Mouse (Mus musculus) hindbrain, embryonic 15.5 days (tissue): ENCODE results near the gene Sfxn5. TPM values are rescaled to one million over a fixed set of nuclear protein-coding genes. Genes with fewer than 3 reads are reported as not detected.

Experiments
- ATAC-seq: fragments of 200-750 bp; cut with Nextera tagmentation; 2 replicates; pipeline ENCODE4 v1.8.0; 2017; ENCODE audit warnings: low read depth, moderate number of reproducible peaks, moderate TSS enrichment; ENCODE audit not compliant: low FRiP score
- H3K27ac ChIP-seq: fragments of 300-500 bp; sonication (generic); replicated peaks from 2 replicates; pipeline ENCODE4 v1.5.1; 2015; ENCODE audit warnings: mild to moderate bottlenecking, inconsistent platforms
- H3K27me3 ChIP-seq: fragments of 300-500 bp; sonication (generic); 2 replicates; pipeline ENCODE4 v1.6.1; 2015; ENCODE audit warnings: control low read depth, inconsistent platforms
- H3K36me3 ChIP-seq: fragments of 300-500 bp; sonication (generic); 2 replicates; pipeline ENCODE4 v1.6.1; 2015; ENCODE audit warnings: control low read depth, inconsistent platforms
- H3K4me1 ChIP-seq: fragments of 300-500 bp; sonication (generic); replicated peaks from 2 replicates; pipeline ENCODE4 v1.6.1; 2015; ENCODE audit warnings: control low read depth, inconsistent platforms
- H3K4me2 ChIP-seq: fragments of 300-500 bp; sonication (generic); 2 replicates; pipeline ENCODE4 v1.6.1; 2015; ENCODE audit warnings: moderate library complexity, mild to moderate bottlenecking, inconsistent platforms
- H3K4me3 ChIP-seq: fragments of 300-500 bp; sonication (generic); 2 replicates; pipeline ENCODE4 v1.5.1; 2015; ENCODE audit warnings: mild to moderate bottlenecking, inconsistent platforms
- H3K9ac ChIP-seq: fragments of 300-500 bp; sonication (generic); 2 replicates; pipeline ENCODE4 v1.6.1; 2015; ENCODE audit warnings: inconsistent platforms
- H3K9me3 ChIP-seq: fragments of 300-500 bp; sonication (generic); 2 replicates; pipeline ENCODE4 v1.6.1; 2016; ENCODE audit warnings: control low read depth, inconsistent platforms
- WGBS: fragments of 180-500 bp; shearing (Covaris S2); methylation state at CpG from one replicate; pipeline ENCODE4 v1.1.7; 2015; 5-methylcytosine and 5-hydroxymethylcytosine counted together
- polyA plus RNA-seq: library from polyadenylated mRNA; unstranded; fragments of >200 nt; fragmentation: Nextera tagmentation; extraction: Ambion mirVana; gene quantifications from 2 replicates; pipeline ENCODE4 v1.2.1, GENCODE M21; 2015

Sfxn5 gene
- polyA plus RNA-seq, 1 experiment from 2014 or later, result 43.1 TPM

DNA sequence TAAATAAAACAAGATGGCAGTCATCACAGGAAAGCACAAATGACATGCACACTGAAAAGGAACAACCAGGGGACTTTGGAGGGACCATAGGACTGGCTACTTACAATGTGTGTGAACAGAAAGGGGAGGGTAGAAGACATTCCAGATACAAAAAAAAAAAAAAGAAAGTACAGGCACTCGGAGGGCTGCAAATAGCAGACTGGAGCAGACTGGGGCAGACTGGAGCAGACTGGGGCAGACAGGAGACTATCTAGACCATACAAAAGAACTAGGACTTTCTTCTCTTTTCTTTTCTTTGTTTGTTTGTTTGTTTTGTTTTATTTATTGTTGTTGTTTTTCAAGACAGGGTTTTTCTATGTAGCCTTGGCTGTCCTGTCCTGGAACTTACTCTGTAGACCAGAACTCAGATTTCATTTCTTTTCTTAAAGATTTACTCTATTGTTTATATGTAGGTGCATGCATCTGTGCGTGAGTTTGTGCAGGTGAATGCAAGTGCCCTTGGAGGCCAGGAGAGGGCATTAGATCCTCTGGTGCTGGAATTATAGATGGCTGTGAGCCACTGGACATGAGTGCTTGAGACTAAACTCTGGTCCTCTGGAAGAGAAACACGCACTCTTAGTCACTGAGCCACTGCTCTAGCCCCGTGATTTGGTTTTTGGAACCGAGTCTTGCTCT is 30.1 kb upstream of the Sfxn5 start:
- ATAC-seq, result no peak
- 95% methylated on average over 5 of the region's 5 CpGs for WGBS
- H3K36me3 ChIP-seq, result no peaks in the 10 kb centered on the region
- H3K9ac ChIP-seq, result no peak overlapping the region
- peaks cover 7% of the 10 kb centered on the region for H3K4me1 ChIP-seq
- H3K4me2 ChIP-seq, result no peak overlapping the region
- H3K27me3 ChIP-seq, result no peaks in the 10 kb centered on the region
- no peak overlapping the region for H3K4me3 ChIP-seq
- H3K27ac ChIP-seq, result no peak overlapping the region
- no peaks in the 10 kb centered on the region for H3K9me3 ChIP-seq

DNA sequence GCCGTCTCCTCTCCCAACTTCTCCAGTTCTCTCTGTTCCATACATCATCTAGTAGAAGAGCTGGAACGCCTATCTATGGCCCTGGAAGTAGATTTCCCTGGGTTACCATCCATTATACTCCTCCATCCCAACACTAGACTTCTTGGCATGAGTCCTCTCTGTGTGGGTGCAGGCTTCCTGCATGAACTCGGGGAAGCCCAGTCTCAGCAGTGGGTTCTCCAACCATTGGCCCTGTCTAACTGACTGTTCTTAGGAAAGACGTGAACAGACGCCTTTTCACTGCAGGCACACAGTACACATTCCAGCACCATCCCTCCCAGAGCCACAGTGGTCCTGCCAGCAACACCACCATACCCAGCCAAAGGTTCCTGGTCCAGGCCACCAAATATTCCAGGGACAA is 29.4 kb upstream of the Sfxn5 start:
- H3K4me2 ChIP-seq, result no peak overlapping the region
- WGBS, result 85% methylated on average over 5 of the region's 5 CpGs

DNA sequence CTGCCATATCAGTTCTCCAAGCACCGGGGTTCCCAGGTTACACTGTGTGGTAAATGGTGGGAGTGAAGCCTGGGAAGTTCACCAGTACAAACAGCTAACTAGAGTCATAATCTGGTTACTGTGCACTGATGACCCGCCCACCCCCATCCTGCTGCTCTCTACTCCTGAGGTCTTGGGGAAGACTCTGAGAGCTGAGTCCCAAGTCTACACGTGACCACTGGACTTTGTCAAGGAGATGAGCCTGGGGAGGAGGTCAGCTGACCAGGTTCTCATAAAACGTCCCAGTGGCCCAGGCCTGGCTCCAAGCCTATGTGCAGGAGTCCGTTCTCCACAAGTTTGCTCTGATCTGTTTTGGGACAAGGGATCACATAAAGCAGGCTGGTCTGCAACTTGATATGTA is 27.1 kb upstream of the Sfxn5 start:
- no peaks in the 10 kb centered on the region for H3K27me3 ChIP-seq
- no peaks in the 10 kb centered on the region for H3K9me3 ChIP-seq
- H3K4me2 ChIP-seq, result no peak overlapping the region
- ATAC-seq, result no peak
- no peaks in the 10 kb centered on the region for H3K36me3 ChIP-seq
- no peak overlapping the region for H3K4me3 ChIP-seq
- no peak overlapping the region for H3K9ac ChIP-seq
- WGBS, result 91% methylated on average over 5 of the region's 5 CpGs
- no peak overlapping the region for H3K27ac ChIP-seq
- H3K4me1 ChIP-seq, result no peaks in the 10 kb centered on the region; the same call in 1 of the 2 replicates

More for the DNA sequence above, 29.4 kb upstream of the Sfxn5 start:
- Histone ChIP-seq H3K27me3 (no peaks in the 10 kb centered on the region), H3K4me3 (no peak overlapping the region), H3K4me1 (peaks cover 5% of the 10 kb centered on the region), H3K36me3 (no peaks in the 10 kb centered on the region), H3K27ac (no peak overlapping the region), H3K9ac (no peak overlapping the region), H3K9me3 (no peaks in the 10 kb centered on the region)
- ATAC-seq, result no peak

DNA sequence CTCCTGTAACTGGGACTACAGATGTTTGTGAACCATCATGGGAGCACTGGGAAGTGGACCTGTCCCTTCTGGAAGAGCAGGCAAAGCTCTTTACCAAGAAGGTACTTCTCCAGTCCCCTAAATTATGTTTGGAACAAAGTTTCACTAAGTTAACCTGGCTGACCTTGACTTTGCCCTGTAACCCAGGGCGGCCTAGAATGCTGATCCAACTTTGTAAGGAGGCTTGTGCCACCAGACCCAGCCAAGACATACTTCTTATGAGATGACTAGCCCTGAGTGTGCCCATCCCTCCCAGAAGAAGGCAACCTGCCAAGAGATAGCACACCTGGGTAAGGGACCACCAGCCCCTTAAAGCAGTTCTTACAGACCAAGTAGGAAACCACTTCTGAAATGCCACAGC is 25.7 kb upstream of the Sfxn5 start:
- WGBS, result 100% methylated on average over 1 of the region's 1 CpGs
- Histone ChIP-seq H3K4me3 (no peak overlapping the region), H3K27ac (no peak overlapping the region), H3K9me3 (no peaks in the 10 kb centered on the region), H3K27me3 (no peaks in the 10 kb centered on the region), H3K36me3 (no peaks in the 10 kb centered on the region), H3K9ac (no peak overlapping the region), H3K4me2 (no peak overlapping the region), H3K4me1 (no peaks in the 10 kb centered on the region; the same call in 1 of the 2 replicates)
- ATAC-seq, result no peak

DNA sequence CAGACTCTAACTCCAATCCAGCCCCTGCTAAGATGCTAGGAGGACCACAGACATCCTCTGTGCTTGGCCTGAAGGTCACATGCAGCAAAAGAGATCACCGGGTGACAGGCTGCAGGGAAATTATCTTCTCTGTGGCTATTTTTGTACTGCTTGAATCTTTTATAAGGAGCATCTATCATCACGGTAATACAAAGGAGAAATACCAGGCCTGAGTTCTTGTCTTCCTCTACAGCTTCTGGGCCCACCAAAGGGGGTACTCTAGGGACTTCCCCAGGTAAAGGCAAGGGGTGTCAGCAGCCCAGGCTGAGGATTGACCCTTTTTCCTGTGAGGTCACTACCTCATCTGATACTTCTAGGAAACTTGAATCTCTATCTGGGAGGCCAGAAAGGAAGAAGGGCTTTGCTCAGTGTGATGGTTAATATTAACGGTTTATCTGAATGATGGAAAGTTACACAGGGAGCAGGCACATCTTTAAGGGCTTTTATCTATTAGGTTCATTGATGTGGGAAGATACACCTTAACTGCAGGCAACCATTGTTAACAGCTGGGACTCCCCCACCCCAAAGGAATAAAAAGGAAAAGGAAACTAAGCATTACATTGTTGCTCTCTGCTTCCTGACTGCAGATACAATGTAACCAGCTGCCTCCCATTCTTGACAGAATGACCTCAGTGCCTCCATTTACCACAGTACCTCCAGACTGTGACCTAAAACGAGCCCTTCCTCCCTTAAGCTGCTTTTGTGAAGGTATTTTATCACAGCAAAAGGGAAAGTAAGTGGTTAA is 23.7 kb upstream of the Sfxn5 start:
- Histone ChIP-seq H3K4me1 (no peaks in the 10 kb centered on the region; the same call in 1 of the 2 replicates), H3K9me3 (no peaks in the 10 kb centered on the region), H3K27me3 (no peaks in the 10 kb centered on the region), H3K4me2 (no peak overlapping the region), H3K36me3 (no peaks in the 10 kb centered on the region), H3K4me3 (no peak overlapping the region), H3K27ac (no peak overlapping the region), H3K9ac (no peak overlapping the region)
- no peak for ATAC-seq
- 64% methylated on average over 4 of the region's 4 CpGs for WGBS

DNA sequence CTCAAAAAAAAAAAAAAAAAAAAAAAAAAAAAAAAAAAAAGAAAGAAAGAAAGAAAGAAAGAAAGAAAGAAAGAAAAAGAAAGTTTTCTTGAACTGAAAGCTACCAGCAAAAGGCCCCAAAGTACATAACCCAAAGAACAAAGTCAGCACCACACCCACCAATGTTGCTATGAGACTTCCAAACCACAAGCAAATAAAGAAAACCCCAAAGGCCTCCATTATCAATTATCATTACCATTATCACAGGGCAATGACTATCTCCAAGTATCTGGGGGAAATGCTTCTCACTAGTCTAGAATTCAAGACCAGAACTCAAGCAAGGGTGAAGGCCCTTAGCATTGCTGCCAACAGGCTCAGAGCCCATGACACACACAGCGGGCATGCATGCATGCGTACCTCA is 22.5 kb upstream of the Sfxn5 start:
- WGBS, result 94% methylated on average over 2 of the region's 2 CpGs
- Histone ChIP-seq H3K4me2 (no peak overlapping the region), H3K9ac (no peak overlapping the region), H3K9me3 (no peaks in the 10 kb centered on the region), H3K4me1 (no peaks in the 10 kb centered on the region; the same call in 1 of the 2 replicates), H3K27me3 (no peaks in the 10 kb centered on the region), H3K4me3 (no peak overlapping the region), H3K36me3 (no peaks in the 10 kb centered on the region), H3K27ac (no peak overlapping the region)
- ATAC-seq, result no peak

DNA sequence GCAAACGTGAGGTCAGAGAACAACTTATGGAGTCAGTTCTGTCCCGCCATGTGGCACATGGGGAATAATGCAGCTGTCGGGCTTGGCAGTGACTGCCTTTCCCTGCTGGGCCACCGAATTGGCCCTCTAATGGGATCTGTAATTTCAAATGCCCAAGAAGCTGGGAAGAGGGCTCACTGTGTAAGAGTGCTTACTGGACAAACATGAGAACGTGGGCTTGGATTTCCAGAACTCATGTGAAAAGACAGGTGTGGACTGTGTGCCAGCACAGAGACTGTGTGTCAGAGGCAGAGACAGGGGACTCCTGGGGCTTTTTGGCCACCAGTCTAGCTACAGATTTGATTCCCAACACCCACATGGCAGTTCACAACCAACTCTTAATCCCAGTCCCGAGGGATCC is 21.5 kb upstream of the Sfxn5 start:
- peak; percentile 60; the same call in 1 of the 2 replicates for ATAC-seq
- Histone ChIP-seq H3K27ac (no peak overlapping the region), H3K4me2 (no peak overlapping the region), H3K4me1 (no peaks in the 10 kb centered on the region; the same call in 1 of the 2 replicates), H3K36me3 (no peaks in the 10 kb centered on the region), H3K4me3 (no peak overlapping the region), H3K27me3 (no peaks in the 10 kb centered on the region), H3K9me3 (no peaks in the 10 kb centered on the region), H3K9ac (no peak overlapping the region)
- WGBS, result 49% methylated on average over 6 of the region's 6 CpGs

DNA sequence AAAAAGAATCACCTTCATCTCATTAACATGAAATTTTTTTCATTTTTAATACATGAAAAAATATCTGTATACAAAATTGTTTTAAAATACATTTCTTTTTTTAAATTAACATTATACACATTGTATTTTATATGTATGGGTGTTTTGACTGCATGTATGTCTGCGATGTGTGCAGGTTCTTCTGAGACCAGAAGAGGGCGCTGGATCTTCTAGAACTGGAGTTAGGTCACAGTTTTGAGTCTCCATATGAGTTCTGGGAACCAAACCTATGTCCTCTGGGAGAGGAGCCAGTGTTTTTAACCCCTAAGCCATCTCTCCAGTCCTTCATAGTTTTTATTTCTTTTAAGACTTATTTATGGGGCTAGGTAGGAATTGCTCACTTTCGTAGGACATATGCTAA is 20.5 kb upstream of the Sfxn5 start:
- Histone ChIP-seq H3K9me3 (no peaks in the 10 kb centered on the region), H3K9ac (no peak overlapping the region), H3K4me3 (no peak overlapping the region), H3K27me3 (no peaks in the 10 kb centered on the region), H3K4me2 (no peak overlapping the region), H3K36me3 (no peaks in the 10 kb centered on the region), H3K27ac (no peak overlapping the region), H3K4me1 (no peaks in the 10 kb centered on the region; the same call in 1 of the 2 replicates)
- 68% methylated on average over 3 of the region's 3 CpGs for WGBS
- ATAC-seq, result no peak

DNA sequence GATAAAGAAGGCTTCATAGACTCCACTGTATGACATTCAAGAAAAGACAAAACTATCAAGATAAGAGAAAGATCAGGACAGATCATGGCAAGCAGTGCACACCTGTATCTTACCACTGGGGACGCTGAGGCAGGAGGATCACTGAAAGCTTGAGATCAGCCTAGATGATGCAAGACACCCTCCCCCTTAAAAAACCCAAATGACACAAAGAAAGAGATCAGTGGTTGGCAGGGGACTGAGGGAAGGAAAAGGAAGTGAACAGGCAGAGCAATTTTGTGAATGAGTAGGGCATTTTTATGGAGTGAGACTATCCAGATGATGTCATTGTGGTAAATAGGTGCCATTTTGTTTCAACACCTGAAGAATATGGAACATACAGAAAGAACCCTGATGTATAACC is 16.9 kb upstream of the Sfxn5 start:
- Histone ChIP-seq H3K4me2 (no peak overlapping the region), H3K36me3 (peaks cover 9% of the 10 kb centered on the region), H3K27me3 (no peaks in the 10 kb centered on the region), H3K9me3 (no peaks in the 10 kb centered on the region), H3K4me3 (no peak overlapping the region), H3K27ac (no peak overlapping the region), H3K4me1 (no peaks in the 10 kb centered on the region; the same call in 1 of the 2 replicates), H3K9ac (no peak overlapping the region)
- ATAC-seq, result no peak
- 96% methylated on average over 1 of the region's 1 CpGs for WGBS

DNA sequence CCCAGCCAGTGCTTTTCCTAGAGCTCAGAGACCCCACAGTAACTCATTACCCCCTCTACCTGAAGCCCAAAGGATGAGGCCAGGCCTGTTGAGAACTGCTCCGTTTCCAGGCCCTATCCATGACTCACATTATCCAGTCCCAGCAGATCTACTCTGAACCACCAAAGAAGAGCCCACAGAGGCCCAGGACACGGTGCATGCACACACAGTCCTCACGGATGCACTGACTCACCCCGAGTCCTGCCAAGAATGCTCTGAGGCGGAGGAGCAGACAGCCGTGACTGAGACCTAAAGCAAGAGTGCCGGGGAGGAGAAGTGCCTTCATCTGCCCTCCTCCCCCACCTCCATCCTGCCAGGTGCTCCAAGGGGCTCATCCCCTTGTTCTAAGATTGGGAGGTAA is 16.0 kb upstream of the Sfxn5 start:
- H3K4me2 ChIP-seq, result no peak overlapping the region
- ATAC-seq, result no peak
- H3K4me1 ChIP-seq, result no peaks in the 10 kb centered on the region
- H3K27ac ChIP-seq, result no peak overlapping the region
- H3K9me3 ChIP-seq, result no peaks in the 10 kb centered on the region
- 68% methylated on average over 7 of the region's 7 CpGs for WGBS
- H3K4me3 ChIP-seq, result no peak overlapping the region
- H3K36me3 ChIP-seq, result peaks cover 9% of the 10 kb centered on the region
- no peaks in the 10 kb centered on the region for H3K27me3 ChIP-seq
- H3K9ac ChIP-seq, result no peak overlapping the region

DNA sequence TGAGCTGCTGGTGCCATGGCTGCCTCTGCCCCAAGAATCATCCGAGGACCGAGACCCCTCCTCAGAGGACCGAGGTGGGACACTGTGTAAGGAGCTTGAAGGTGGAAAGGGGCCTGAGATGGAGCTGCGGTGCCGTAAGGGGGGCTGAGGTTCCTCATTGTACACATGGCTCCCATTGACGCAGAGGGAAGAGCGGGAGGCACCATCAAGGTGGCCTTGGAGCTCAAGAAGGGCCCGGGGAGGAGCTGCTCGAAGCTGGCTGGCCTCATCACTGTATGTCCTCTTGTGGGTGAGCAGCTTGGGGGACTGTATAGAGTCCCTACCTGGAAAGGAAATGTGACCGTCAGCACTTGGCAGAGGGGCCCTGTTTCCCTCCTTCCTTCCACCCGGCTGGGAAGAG is 14.9 kb upstream of the Sfxn5 start:
- WGBS, result 87% methylated on average over 11 of the region's 11 CpGs
- Histone ChIP-seq H3K27me3 (no peaks in the 10 kb centered on the region), H3K9ac (no peak overlapping the region), H3K27ac (no peak overlapping the region), H3K9me3 (no peaks in the 10 kb centered on the region), H3K4me2 (no peak overlapping the region), H3K4me3 (no peak overlapping the region), H3K4me1 (no peaks in the 10 kb centered on the region), H3K36me3 (peaks cover 9% of the 10 kb centered on the region)
- ATAC-seq, result no peak

DNA sequence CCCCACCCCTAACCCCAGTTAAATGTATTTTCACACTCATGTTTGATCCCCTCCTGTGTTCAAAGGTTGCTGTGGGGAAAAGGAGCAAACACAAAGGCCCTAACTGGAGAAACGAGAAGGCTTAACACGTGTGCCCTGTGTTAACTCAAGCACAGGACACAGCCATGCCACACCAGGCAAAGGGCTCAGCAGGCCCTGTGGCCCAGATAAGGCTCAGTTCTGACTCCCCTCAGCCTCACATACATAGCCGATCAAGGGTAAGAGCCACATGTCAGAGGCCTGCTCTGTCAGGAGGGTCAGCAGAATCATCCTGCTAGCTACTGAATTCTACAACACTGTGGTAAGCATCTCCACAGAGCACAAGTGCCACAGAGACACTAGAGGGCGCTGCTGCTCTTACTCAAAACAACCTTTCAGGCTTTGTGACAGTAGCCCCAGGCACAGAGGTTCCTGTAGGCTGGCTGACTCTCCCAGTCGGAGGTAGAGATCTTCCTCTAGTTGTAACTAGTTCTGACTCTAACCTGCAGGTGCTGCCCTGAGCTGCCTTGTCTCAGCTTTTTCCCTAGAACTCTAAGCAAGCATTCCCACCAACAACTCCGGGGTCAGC is 12.9 kb upstream of the Sfxn5 start:
- H3K9ac ChIP-seq, result no peak overlapping the region
- H3K9me3 ChIP-seq, result no peaks in the 10 kb centered on the region
- WGBS, result 45% methylated on average over 6 of the region's 6 CpGs
- H3K27ac ChIP-seq, result no peak overlapping the region
- H3K36me3 ChIP-seq, result peaks cover 14% of the 10 kb centered on the region
- H3K4me3 ChIP-seq, result no peak overlapping the region
- peak; percentile 58 for ATAC-seq
- H3K4me1 ChIP-seq, result no peaks in the 10 kb centered on the region
- H3K27me3 ChIP-seq, result no peaks in the 10 kb centered on the region
- H3K4me2 ChIP-seq, result no peak overlapping the region
